Mouse (Mus musculus): ENCODE data around the gene Nadsyn1.

Nadsyn1 gene

DNA sequence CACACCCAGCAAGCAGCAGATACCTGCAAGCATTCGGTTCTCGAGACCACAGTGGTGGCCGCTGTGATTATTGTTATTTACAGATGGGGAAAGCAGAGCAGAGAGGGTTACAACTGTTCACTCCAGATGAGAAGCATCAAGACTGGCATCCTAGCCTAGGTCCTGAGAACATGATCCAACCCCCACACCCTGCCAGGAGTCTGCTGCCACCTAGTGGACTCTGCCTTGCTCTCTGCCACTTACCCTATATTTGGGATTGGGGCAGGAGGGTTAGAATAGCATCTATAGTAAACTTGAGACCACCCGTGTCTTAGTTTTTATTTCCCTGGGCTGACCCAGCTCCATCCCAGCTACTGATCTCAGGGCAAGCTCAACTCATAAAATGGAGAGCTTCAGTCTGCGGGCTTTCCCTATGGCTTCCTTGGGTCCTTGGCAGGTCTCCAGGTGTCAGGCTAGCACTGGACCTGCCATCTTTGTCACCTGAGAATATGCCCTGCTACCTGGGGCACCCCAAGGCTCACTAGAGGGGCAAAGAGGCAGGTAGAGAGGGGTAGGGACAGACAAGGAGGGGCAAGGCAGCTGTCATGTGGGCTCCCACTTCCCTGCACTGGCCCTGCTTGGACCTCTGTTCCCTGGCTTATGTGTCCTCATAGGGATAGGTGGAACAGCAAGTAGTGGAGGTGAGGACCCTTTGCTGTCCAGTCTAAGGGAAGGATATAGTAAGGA is 68.5 kb downstream of the Nadsyn1 start:
- peak; percentile 88 for DNase-seq

DNA sequence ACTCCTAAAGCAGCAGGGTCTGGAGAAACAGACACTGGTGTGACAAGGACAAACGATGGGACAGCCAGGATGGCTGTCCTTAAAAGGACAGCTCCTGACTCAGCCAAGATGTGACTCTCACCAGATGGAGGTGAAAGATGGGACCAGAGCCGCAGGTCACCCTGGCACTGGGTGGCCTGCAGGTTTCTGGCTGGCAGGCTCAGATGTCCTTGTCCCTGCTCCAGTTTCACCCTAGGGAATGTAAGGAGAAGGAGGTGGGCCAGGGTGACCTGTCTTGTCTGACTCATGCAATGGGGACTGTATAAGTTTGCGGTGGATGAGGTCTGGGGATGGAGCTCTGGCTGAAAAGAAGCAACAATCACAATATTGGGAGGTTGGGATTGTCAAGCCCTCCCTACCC is 70.0 kb downstream of the Nadsyn1 start:
- no peak for DNase-seq

DNA sequence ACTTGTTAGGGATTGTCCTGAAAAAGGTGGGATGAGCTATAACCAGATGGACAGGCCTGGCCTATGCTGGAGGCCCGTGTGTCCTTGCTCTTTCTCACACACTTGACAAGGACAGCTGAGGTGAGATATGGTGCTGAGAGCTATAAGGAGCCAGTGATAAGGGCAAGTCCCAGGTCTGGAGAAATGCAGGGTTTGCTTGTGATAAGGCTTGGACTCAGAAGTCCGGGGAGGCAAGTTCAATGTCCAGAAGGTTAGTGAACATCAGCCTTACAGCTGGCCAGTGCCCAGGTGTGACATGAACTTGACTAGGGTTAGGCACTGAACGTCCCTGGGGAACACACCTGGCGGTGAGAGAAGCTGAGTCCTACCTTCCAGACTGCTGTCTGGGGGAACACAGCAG is 70.6 kb downstream of the Nadsyn1 start:
- DNase-seq: no peak

DNA sequence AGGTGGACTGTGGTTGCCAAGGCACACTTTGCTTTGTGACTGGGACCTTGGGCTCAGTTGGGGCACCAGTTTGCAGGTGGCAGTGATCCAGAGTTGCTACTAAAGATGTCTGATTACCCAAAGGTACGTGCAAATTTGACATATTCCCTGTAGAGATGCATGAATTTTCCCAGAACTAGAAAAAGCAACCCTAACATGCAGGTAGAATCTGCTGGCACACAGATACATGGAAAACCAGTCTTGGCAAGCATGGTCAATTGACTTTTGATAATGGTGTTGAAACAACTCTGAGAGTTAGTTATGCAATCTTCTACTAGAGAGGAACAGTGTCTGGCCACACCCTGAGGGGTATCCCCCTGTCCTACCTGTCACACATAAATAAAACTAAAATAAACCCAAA is 71.3 kb downstream of the Nadsyn1 start:
- no peak for DNase-seq

DNA sequence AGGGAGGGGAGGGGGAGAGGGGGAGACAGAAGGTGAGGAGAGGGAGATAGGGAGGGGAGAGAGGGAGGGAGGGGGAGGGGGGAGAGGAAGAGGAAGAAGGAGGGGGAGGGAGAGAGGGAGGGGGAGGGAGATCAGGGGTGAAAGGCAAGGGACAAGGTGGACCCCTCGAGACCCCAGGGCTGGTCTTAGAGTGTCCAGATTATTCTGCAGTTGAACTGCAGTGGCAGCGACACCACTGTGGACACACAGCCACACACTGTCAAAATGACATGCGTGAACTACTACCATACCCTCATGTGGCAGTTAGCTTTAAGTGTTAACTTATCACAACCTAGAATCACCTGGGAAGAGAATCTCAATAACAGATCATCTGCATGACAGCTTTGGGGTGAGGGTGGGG is 73.6 kb downstream of the Nadsyn1 start:
- no peak for DNase-seq

DNA sequence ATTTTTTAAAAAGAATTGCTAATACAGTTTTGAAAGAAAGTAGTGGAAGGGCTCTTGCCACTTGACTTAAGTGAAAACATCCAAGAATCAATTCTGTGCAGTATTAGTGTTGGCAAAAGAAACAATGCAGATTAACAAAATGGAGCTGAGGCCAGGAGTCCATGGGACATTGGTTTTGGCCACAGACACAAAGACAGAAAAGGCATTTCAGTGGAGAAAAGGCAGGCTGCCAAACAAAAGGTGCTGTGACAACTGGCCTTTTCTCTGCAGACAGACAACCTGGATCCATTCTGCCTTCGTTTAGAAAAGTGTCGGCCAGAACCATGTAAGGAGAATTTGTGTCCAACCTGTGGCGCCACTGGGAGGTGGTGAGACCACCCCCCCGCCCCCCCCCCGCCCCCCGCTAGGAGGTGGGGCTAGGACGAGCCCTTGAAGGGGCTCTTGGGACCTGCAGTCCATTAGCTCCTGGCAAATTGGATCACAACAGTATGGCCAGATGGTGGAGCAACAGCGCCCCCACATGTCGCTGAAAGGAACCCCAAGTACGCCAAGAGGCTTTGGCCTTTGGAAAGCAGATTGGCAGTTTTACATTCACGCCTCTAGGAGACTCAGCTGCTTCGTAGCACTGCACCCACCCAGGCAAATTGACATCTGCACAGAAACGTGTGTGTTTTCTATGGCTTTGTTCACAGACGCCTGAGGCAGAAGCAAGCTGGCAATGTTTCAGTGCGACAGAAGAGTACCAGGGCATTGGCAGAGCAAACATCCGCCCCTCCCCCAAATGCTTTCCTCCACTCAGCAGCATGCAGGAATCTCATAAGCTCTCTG is 74.4 kb downstream of the Nadsyn1 start:
- peak; percentile 91 for DNase-seq
